Mouse (Mus musculus): Measurements from ENCODE around the gene Adamts17.
A peak's percentile ranks its signal among the peaks of the same experiment; 100 is the strongest.

Gene Adamts17

GRCm38 (mm10) chr7:67050424-67050823 is 210.9 kb downstream of the Adamts17 start:
- no peaks in the 10 kb centered on the region for H3K9me3 ChIP-seq (ENCODE audit: low read length)
- H3K4me1 ChIP-seq (replicated peaks; ENCODE audit: low read depth, low read length): no peaks in the 10 kb centered on the region
- H3K36me3 ChIP-seq (ENCODE audit: insufficient read depth, low read length): no peaks in the 10 kb centered on the region
- H3K27me3 ChIP-seq (ENCODE audit: insufficient read depth, low read length): 0 out of 2 replicates have a peak, but pooled peaks cover 3% of the 10 kb centered on the region
- H3K4me3 ChIP-seq (replicated peaks; ENCODE audit: low read length): no peak overlapping the region
- TF ChIP-seq NANOG (IDR thresholded peaks at IDR 0.05; ENCODE audit: borderline replicate concordance, low read length): no peak

- H3K36me3 ChIP-seq (ENCODE audit: insufficient read depth, low read length): no peaks in the 10 kb centered on the region
- no peaks in the 10 kb centered on the region for H3K4me1 ChIP-seq (replicated peaks; ENCODE audit: low read depth, low read length)
- no peak overlapping the region for H3K4me3 ChIP-seq (replicated peaks; ENCODE audit: low read length)
- H3K27me3 ChIP-seq (ENCODE audit: insufficient read depth, low read length): 0 out of 2 replicates have a peak, but pooled peaks cover 3% of the 10 kb centered on the region
- no peaks in the 10 kb centered on the region for H3K9me3 ChIP-seq (ENCODE audit: low read length)
- TF ChIP-seq CTCF (conservative IDR thresholded peaks at IDR 0.05; ENCODE audit: low read length): no peak
- TF ChIP-seq NANOG (IDR thresholded peaks at IDR 0.05; ENCODE audit: borderline replicate concordance, low read length): no peak
- no peak for TF ChIP-seq POU5F1 (IDR thresholded peaks at IDR 0.05; ENCODE audit: borderline replicate concordance, low read length)
These were observed 211.7 kb downstream of the Adamts17 start for GRCm38 (mm10) chr7:67051089-67051718.

- no peak overlapping the region for H3K4me3 ChIP-seq (replicated peaks; ENCODE audit: low read length)
- H3K27me3 ChIP-seq (ENCODE audit: insufficient read depth, low read length): 0 out of 2 replicates have a peak, but pooled peaks cover 3% of the 10 kb centered on the region
- TF ChIP-seq POU5F1 (IDR thresholded peaks at IDR 0.05; ENCODE audit: borderline replicate concordance, low read length) (no peak), NANOG (IDR thresholded peaks at IDR 0.05; ENCODE audit: borderline replicate concordance, low read length) (no peak), CTCF (conservative IDR thresholded peaks at IDR 0.05; ENCODE audit: low read length) (no peak)
- no peaks in the 10 kb centered on the region for H3K4me1 ChIP-seq (replicated peaks; ENCODE audit: low read depth, low read length)
- H3K36me3 ChIP-seq (ENCODE audit: insufficient read depth, low read length): no peaks in the 10 kb centered on the region
- no peaks in the 10 kb centered on the region for H3K9me3 ChIP-seq (ENCODE audit: low read length)
These were observed 215.3 kb downstream of the Adamts17 start for GRCm38 (mm10) chr7:67054876-67055275.

GRCm38 (mm10) chr7:67055510-67055909 is 216.0 kb downstream of the Adamts17 start:
- 0 out of 2 replicates have a peak, but pooled peaks cover 3% of the 10 kb centered on the region for H3K27me3 ChIP-seq (ENCODE audit: insufficient read depth, low read length)
- H3K9me3 ChIP-seq (ENCODE audit: low read length): no peaks in the 10 kb centered on the region
- H3K36me3 ChIP-seq (ENCODE audit: insufficient read depth, low read length): no peaks in the 10 kb centered on the region
- no peak for TF ChIP-seq CTCF (conservative IDR thresholded peaks at IDR 0.05; ENCODE audit: low read length)
- no peak for TF ChIP-seq POU5F1 (IDR thresholded peaks at IDR 0.05; ENCODE audit: borderline replicate concordance, low read length)
- TF ChIP-seq NANOG (IDR thresholded peaks at IDR 0.05; ENCODE audit: borderline replicate concordance, low read length): no peak
- H3K4me3 ChIP-seq (replicated peaks; ENCODE audit: low read length): no peak overlapping the region
- no peaks in the 10 kb centered on the region for H3K4me1 ChIP-seq (replicated peaks; ENCODE audit: low read depth, low read length)

- no peaks in the 10 kb centered on the region for H3K4me1 ChIP-seq (replicated peaks; ENCODE audit: low read depth, low read length)
- TF ChIP-seq POU5F1 (IDR thresholded peaks at IDR 0.05; ENCODE audit: borderline replicate concordance, low read length) (no peak), NANOG (IDR thresholded peaks at IDR 0.05; ENCODE audit: borderline replicate concordance, low read length) (no peak), CTCF (conservative IDR thresholded peaks at IDR 0.05; ENCODE audit: low read length) (peak; percentile 51)
- H3K9me3 ChIP-seq (ENCODE audit: low read length): no peaks in the 10 kb centered on the region
These were observed 222.2 kb downstream of the Adamts17 start for GRCm38 (mm10) chr7:67061756-67062155.

GRCm38 (mm10) chr7:67062571-67062970 is 223.0 kb downstream of the Adamts17 start:
- Histone ChIP-seq H3K4me3 (replicated peaks; ENCODE audit: low read length) (no peak overlapping the region), H3K27me3 (ENCODE audit: insufficient read depth, low read length) (peaks cover 7% of the 10 kb centered on the region; the same call in 1 of the 2 replicates), H3K36me3 (ENCODE audit: insufficient read depth, low read length) (no peaks in the 10 kb centered on the region), H3K9me3 (ENCODE audit: low read length) (no peaks in the 10 kb centered on the region), H3K4me1 (replicated peaks; ENCODE audit: low read depth, low read length) (no peaks in the 10 kb centered on the region)
- TF ChIP-seq POU5F1 (IDR thresholded peaks at IDR 0.05; ENCODE audit: borderline replicate concordance, low read length): no peak
- no peak for TF ChIP-seq NANOG (IDR thresholded peaks at IDR 0.05; ENCODE audit: borderline replicate concordance, low read length)

More at GRCm38 (mm10) chr7:67061756-67062155, 222.2 kb downstream of the Adamts17 start:
- no peaks in the 10 kb centered on the region for H3K36me3 ChIP-seq (ENCODE audit: insufficient read depth, low read length)
- H3K4me3 ChIP-seq (replicated peaks; ENCODE audit: low read length): no peak overlapping the region
- peaks cover 7% of the 10 kb centered on the region; the same call in 1 of the 2 replicates for H3K27me3 ChIP-seq (ENCODE audit: insufficient read depth, low read length)

- TF ChIP-seq POU5F1 (IDR thresholded peaks at IDR 0.05; ENCODE audit: borderline replicate concordance, low read length): no peak
- no peak for TF ChIP-seq NANOG (IDR thresholded peaks at IDR 0.05; ENCODE audit: borderline replicate concordance, low read length)
- TF ChIP-seq CTCF (conservative IDR thresholded peaks at IDR 0.05; ENCODE audit: low read length): no peak
- Histone ChIP-seq H3K36me3 (ENCODE audit: insufficient read depth, low read length) (no peaks in the 10 kb centered on the region), H3K9me3 (ENCODE audit: low read length) (no peaks in the 10 kb centered on the region), H3K4me1 (replicated peaks; ENCODE audit: low read depth, low read length) (no peaks in the 10 kb centered on the region), H3K27me3 (ENCODE audit: insufficient read depth, low read length) (peaks cover 7% of the 10 kb centered on the region; the same call in 1 of the 2 replicates), H3K4me3 (replicated peaks; ENCODE audit: low read length) (no peak overlapping the region)
These were observed 225.2 kb downstream of the Adamts17 start for GRCm38 (mm10) chr7:67064627-67065305.

- no peaks in the 10 kb centered on the region for H3K4me1 ChIP-seq (replicated peaks; ENCODE audit: low read depth, low read length)
- H3K27me3 ChIP-seq (ENCODE audit: insufficient read depth, low read length): peaks cover 7% of the 10 kb centered on the region; the same call in 1 of the 2 replicates
- H3K4me3 ChIP-seq (replicated peaks; ENCODE audit: low read length): no peak overlapping the region
- H3K36me3 ChIP-seq (ENCODE audit: insufficient read depth, low read length): no peaks in the 10 kb centered on the region
- TF ChIP-seq POU5F1 (IDR thresholded peaks at IDR 0.05; ENCODE audit: borderline replicate concordance, low read length): no peak
- TF ChIP-seq CTCF (conservative IDR thresholded peaks at IDR 0.05; ENCODE audit: low read length): no peak
- no peak for TF ChIP-seq NANOG (IDR thresholded peaks at IDR 0.05; ENCODE audit: borderline replicate concordance, low read length)
- H3K9me3 ChIP-seq (ENCODE audit: low read length): no peaks in the 10 kb centered on the region
These were observed 226.1 kb downstream of the Adamts17 start for GRCm38 (mm10) chr7:67065631-67066030.

Measured in E14TG2a.4 (cell line).